Mouse (Mus musculus): ENCODE data around the gene Zfp825.
"Not testable (repeated sequence)": the region's sequence is repeated elsewhere in the genome, so short reads cannot be mapped to it uniquely, and the experiment has no call there.

The Zfp825 gene

DNA sequence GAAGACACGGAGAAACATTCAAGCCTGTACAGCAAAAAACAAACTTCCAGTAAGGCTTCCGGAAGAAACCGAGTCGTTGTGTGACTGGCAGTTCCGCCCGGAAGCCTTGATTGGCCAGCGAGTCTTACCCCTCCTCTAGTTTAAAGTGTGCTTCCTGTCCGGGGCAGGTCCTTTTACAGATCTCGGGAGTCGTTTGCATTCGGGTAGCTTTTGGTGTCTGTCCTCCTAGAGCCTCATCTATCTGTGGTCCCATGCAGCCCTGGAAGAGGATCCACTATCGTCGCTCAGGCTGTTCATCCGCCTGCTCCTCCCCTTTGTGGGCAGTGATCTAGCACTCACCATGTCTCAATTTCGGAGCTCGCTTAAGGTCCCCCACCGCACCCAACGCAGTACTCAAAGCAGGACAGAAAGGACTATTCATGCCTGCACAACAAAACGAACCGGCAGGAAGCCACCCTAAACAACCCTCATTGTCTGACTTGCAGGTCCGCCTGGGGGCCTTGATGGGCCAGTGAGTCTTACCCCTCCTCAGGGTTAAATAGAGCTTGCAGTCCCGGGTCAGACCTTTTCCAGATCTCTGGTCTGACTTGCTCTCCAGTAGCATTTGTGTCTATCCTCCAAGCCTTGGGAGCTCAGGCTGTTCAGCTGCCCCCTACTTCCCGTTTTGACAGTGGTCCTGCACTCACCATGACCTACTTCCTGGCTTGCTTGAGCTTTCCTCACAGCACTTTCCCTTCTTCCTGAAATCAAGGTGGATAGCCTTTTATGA lies at the start of gene Zfp825:
Gene Zfp825, minus strand, starts transcription at position 82 of the 769 bp plus-strand sequence.
- DNase-seq (ENCODE audit: low read depth, low spot score): peak; percentile 93

DNA sequence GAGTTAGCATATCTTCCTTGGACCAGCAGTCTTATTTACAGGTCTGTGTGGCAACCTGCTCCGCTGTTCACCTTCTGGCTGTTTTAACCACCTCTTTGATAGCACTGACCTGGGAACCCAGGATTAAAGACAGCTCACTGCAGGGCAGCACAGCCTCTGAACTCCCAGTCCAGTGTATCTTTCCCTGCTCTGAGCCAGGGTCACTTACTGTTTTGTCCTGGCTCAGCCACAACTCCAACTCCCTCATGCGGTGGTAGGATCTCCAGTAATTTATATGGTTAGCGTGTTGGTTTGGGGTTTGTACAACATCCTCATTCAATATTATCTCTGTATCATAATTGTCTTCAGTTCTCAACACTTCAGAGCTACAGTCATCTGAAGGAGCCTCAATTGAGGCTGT lies 41.6 kb upstream of the Zfp825 start:
- not testable (repeated sequence) for DNase-seq (ENCODE audit: low read depth, low spot score)

DNA sequence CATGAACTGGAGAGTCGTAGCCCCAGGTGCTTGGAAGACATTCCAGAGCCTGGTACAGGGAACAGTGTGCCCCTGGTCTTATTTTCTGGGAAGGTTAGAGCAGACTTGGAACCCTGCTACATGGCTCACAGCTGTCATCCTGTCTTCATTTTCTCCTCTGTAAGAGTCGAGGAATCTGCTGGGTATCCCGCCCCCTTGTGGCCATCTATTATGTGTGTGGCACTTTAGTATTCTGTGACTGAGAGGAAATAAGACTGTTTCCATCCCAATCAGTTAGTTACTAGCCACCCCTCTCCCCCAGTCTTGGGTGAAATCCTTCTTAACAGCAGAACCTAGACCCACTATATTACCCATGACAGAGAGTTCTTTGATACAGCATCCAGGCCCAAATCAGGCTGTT lies 41.1 kb upstream of the Zfp825 start:
- peak; percentile 85 for DNase-seq (ENCODE audit: low read depth, low spot score)

DNA sequence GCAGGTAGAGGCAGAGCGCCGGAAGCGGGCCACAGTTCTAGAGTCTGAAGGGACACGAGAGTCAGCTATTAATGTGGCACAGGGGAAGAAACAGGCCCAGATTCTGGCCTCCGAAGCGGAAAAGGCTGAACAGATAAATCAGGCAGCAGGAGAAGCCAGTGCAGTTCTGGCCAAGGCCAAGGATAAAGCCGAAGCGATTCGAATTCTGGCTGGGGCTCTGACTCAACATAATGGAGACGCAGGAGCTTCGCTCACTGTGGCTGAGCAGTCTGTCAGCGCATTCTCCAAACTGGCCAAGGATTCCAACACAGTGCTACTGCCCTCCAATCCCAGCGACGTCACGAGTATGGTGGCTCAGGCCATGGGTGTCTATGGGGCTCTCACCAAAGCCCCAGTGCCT lies 40.3 kb upstream of the Zfp825 start:
- DNase-seq (ENCODE audit: low read depth, low spot score): no peak

DNA sequence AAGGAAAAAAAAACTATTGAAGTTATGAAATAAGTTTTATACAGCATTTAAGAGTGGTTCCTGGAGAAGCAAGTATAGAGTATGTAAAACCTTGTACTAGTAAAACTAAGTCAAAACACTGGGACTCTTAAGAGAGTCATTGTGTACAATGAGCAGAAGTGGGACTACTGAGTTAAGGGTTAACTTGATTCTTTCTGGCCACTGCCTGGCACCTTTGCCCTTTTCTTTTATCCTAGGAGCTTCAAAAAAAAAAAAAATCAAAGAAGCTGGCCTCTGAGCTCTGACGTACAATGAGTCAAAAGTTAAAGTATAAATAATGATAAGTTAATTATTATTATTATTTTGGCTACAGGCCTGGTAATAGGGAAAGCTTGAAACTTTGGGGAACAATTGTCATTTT lies 37.5 kb upstream of the Zfp825 start:
- not testable (repeated sequence) for DNase-seq (ENCODE audit: low read depth, low spot score)

DNA sequence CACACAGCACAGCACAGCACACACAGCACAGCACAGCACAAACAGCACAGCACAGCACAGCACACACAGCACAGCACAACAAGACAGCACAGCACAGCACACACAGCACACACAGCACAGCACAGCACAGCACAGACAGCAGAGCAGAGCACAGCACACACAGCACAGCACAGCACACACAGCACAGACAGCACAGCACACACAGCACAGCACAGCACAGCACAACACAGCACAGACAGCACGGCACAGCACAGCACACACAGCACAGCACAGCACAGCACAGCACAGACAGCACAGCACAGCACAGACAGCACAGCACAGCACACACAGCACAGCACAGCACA lies 35.6 kb upstream of the Zfp825 start:
- not testable (repeated sequence) for DNase-seq (ENCODE audit: low read depth, low spot score)

DNA sequence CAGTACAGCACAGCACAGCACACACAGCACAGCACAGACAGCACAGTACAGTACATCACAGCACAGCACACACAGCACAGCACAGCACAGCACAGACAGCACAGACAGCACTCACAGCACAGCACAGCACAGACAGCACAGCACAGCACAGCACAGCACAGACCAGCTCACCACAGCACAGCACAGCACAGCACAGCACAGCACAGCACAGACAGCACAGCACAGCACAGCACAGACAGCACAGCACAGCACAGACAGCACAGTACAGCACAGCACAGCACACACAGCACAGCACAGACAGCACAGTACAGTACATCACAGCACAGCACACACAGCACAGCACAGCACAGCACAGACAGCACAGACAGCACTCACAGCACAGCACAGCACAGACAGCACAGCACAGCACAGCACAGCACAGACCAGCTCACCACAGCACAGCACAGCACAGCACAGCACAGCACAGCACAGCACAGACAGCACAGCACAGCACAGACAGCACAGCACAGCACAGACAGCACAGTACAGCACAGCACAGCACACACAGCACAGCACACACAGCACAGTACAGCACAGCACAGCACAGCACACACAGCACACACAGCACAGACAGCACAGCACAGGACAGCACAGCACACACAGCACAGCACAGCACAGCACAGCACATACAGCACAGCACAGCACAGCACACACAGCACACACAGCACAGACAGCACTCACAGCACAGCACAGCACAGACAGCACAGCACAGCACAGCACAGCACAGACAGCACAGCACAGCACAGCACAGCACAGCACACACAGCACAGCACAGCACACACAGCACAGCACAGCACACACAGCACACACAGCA lies 35.0 kb upstream of the Zfp825 start:
- DNase-seq (ENCODE audit: low read depth, low spot score): not testable (repeated sequence)

DNA sequence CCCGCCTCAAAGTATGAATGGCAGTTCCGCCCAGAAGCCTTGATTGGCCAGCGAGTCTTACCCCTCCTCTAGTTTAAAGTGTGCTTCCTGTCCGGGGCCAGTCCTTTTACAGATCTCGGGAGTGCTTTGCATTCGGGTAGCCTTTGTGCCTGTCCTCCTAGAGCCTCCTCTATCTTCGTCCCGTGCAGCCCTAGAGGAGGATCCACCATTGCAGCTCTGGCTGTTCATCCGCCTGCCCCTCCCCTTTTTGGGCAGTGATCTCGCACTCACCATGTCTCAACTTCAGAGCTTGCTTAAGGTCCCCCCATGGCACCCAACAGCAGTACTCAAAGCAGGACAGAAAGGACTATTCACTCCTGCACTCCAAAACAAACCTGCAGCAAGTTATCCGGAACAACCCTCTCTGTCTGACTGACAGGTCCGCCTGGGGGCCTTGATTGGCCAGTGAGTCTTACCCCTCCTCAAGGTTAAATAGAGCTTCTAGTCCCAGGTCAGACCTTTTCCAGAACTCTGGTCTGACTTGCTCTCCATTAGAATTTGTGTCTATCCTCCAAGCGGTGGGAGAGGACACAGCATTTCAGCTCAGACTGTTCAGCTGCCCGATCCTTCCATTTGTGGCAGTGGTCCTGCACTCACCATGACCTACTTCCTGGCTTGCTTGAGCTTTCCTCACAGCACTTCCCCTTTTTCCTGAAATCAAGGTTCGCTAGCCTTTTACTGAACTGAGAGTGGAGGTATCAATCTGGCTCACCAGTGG lies 28.9 kb upstream of the Zfp825 start:
- DNase-seq (ENCODE audit: low read depth, low spot score): peak; percentile 76

DNA sequence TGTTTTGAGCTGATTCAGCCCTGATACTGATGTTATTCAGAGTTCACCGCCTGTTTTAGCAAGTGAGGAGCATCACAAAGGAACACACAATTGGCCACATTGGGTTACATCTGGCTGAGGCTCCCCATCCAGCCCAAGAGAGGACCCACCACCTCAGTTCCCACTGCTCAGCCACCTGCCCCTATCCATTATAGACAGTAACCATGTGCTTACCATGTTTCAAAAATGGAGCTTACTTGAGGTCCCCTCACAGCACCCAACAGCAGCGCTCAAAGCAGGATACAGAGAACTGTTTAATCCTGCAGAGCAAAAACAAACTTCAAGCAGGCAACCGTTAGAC lies 28.3 kb upstream of the Zfp825 start:
- peak; percentile 18 for DNase-seq (ENCODE audit: low read depth, low spot score)

DNA sequence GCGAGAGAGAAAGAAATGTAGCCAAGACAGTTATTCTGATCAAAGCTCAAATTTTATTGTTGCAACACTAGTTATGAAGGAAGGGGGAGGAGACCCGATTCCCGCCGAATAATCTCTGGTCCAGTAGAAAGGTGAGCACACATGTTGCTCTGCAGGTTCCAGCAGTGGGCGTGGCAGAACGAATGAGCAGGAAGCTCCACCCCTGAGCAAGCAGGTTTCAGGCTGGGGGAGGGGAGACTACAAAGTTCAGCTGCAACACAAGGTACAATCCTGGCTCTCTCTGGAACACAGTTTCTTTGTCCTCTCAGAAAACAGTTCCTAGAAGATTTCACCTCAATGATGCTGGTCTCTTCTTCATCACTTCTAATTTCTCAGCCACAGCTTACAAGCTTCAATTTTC lies 14.2 kb upstream of the Zfp825 start:
- not testable (repeated sequence) for DNase-seq (ENCODE audit: low read depth, low spot score)

DNA sequence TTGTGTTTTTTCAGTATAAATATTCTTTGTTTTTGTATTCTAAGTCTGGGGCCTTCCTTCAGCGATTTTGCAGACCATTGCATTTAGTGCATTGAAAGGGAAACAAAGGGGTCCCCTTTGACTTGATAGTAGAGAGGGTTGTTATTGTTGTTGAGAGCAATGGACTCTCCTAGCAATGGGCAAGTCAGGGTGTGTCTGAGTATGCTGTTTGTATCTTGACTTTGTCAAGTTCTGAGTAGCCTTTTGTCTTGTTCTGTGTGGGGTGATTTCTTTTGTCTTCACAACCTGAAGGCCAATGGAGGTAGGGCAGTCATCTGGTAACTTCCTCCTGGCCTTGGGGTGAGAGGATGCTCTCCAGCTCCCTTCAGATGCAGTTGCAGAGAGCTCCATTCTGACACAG lies 9.1 kb upstream of the Zfp825 start:
- not testable (repeated sequence) for DNase-seq (ENCODE audit: low read depth, low spot score)

DNA sequence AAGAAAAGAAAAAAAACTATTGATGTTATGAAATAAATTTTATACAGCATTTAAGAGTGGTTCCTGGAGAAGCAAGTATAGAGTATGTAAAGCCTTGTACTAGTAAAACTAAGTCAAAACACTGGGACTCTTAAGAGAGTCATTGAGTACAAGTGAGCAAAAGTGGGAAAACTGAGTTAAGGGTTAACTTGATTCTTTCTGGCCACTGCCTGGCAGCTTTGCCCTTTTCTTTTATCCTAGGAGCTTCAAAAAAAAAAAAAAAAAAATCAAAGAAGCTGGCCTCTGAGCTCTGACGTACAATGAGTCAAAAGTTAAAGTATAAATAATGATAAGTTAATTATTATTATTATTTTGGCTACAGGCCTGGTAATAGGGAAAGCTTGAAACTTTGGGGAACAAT lies 5.9 kb upstream of the Zfp825 start:
- DNase-seq (ENCODE audit: low read depth, low spot score): not testable (repeated sequence)

DNA sequence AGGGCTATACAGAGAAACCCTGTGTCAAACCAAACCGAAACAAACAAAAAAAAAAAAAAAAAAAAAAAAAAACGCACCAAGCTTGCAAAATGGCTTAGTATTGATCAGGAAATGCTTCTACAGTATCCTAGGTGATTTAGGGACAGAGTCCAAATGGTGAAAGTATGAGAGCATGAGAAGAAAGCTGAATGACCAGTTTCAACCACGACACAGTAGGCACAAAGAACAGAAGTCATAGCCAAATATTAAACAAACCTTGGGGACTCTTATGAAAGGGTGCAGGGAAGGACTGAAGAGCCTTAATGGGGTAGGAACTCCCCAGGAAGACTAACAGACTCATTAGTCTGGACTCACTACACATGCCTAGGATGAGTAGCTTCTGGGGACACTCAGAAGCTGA lies 9.5 kb downstream of the Zfp825 start:
- DNase-seq (ENCODE audit: low read depth, low spot score): not testable (repeated sequence)

DNA sequence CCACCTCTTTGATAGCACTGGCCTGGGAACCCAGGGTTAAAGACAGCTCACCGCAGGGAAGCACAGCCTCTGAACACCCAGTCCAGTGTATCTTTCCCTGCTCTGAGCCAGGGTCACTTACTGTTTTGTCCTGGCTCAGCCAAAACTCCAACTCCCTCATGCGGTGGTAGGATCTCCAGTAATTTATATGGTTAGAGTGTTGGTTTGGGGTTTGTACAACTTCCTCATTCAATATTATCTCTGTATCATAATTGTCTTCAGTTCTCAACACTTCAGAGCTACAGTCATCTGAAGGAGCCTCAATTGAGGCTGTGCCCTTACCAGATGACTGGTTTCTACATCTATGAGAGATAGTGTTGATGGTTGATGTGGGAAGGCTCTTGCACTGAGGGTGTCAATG lies 22.3 kb downstream of the Zfp825 start:
- DNase-seq (ENCODE audit: low read depth, low spot score): not testable (repeated sequence)

DNA sequence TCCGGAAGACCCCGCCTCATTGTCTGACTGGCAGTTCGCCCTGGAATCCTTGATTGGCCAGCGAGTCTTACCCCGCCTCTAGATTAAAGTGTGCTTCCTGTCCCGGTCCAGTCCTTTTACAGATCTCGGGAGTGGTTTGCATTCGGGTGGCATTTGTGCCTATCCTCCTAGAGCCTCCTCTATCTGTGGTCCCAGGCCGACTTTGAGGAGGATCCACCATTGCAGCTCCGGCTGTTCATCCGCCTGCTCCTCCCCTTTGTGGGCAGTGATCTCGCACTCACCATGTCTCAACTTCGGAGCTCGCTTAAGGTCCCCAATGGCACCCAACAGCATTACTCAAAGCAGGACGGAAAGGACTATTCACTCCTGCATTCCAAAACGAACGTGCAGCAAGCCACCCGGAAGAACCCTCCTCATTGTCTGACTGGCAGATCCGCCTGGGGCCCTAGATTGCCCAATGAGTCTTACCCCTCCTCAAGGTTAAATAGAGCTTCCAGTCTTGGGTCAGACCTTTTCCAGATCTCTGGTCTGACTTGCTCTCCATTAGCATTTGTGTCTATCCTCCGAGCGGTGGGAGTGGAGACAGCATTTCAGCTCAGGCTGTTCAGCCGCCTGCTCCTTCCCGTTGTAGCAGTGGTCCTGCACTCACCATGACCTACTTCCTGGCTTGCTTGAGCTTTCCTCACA lies 30.9 kb downstream of the Zfp825 start:
- DNase-seq (ENCODE audit: low read depth, low spot score): peak; percentile 97

DNA sequence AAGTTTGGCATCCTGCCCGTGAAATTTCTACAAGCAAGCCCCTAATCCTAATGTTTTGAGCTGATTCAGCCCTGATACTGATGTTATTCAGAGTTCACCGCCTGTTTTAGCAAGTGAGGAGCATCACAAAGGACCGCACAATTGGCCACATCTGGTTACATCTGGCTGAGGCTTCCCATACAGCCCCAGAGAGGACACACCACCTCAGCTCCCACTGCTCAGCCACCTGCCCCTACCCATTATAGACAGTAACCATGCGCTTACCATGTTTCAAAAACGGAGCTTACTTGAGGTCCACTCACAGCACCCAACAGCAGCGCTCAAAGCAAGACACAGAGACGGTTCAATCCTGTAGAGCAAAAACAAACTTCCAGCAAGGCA lies 31.5 kb downstream of the Zfp825 start:
- not testable (repeated sequence) for DNase-seq (ENCODE audit: low read depth, low spot score)

DNA sequence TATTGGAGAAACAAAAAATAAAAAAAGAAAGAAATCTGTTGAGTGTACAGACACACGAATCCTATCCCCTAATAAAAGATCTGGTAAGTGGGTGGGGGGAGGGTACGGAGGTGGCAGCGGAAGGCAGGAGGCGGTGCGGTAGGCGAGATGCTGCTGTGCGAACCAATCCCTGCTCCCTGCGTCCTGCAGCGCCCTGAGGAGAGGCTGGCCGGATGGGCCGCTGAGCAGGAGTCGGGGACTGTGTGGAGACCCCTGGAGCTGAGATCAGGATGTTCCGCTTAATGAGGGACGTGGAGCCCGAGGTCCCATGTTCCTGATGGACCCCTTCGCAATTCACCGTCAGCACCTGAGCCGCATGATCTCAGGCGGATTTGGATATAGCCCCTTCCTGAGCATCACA lies 53.9 kb downstream of the Zfp825 start:
- no peak for DNase-seq (ENCODE audit: low read depth, low spot score)
